Comparison of ENCODE assay signal across 8 mouse cellular contexts in the genomic region with DNA sequence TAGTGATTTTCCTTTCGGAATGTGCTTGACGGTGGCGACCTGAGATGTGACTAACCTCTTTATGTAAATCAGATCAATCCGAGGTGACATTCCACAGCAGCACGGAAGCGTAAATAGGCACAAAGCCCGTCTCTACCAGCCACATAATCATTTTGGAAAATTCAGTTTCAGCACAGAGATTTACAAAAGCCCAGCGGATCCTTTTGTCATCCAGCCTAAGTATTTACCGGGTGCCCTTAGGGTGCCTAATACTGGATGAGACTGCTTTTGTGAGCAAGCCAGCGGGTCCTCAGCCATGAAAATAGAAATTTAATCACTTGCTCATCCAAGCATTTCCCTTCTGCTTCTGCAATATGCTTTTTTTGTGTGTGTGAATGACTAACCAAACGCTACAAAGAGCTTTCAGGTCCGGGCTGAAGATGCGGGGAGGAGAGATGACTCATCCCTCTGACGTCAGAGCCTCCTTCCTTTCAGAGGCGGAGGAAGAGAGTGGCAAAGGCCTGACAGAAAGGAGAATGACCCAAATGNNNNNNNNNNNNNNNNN.
DNase-seq lines count a peak whose midpoint lies in the region; ATAC-seq lines count a peak whose summit lies in the region.

No protein-coding gene starts in this region.

- H3K27me3 ChIP-seq in midbrain, embryonic 13.5 days = 0 out of 2 replicates have a peak, but pooled peaks cover 4% of the 10 kb centered on the region
- H3K27me3 ChIP-seq in stomach, embryonic 15.5 days (replicated peaks) = no peaks in the 10 kb centered on the region

- H3K4me2 ChIP-seq in midbrain, embryonic 13.5 days (replicated peaks) = peak overlapping the region; percentile 58
- peak overlapping the region; percentile 54 for H3K4me2 ChIP-seq in stomach, embryonic 15.5 days

- no peaks in the 10 kb centered on the region for H3K9me3 ChIP-seq in midbrain, embryonic 13.5 days
- H3K9me3 ChIP-seq in stomach, embryonic 15.5 days = no peaks in the 10 kb centered on the region

- intact Hi-C loops in left cerebral cortex, postnatal 4 days (cut with DNase I) = no loop called here

- peak; percentile 96 for ATAC-seq in midbrain, embryonic 13.5 days
- peak; percentile 43; the same call in 1 of the 2 replicates for ATAC-seq in stomach, embryonic 15.5 days (ENCODE audit: insufficient read depth, low FRiP score, low read depth)

- peaks cover 14% of the 10 kb centered on the region; the same call in 1 of the 2 replicates for H3K4me1 ChIP-seq in midbrain, embryonic 13.5 days (replicated peaks)
- no peaks in the 10 kb centered on the region; the same call in 1 of the 2 replicates for H3K4me1 ChIP-seq in stomach, embryonic 15.5 days

- H3K4me3 ChIP-seq in midbrain, embryonic 13.5 days (replicated peaks) = peak overlapping the region; percentile 47
- H3K4me3 ChIP-seq in stomach, embryonic 15.5 days (replicated peaks) = peak overlapping the region; percentile 29

- peak overlapping the region; percentile 69 for H3K9ac ChIP-seq in midbrain, embryonic 13.5 days (replicated peaks)
- H3K9ac ChIP-seq in stomach, embryonic 15.5 days = no peak overlapping the region

- H3K27ac ChIP-seq in midbrain, embryonic 13.5 days = peak overlapping the region; percentile 91
- no peak overlapping the region for H3K27ac ChIP-seq in stomach, embryonic 15.5 days

- no peaks in the 10 kb centered on the region for H3K36me3 ChIP-seq in midbrain, embryonic 13.5 days
- no peaks in the 10 kb centered on the region for H3K36me3 ChIP-seq in stomach, embryonic 15.5 days

- under 1% methylated on average over 15 of the region's 15 CpGs for WGBS in midbrain, embryonic 13.5 days
- 11% methylated on average over 15 of the region's 15 CpGs for WGBS in stomach, embryonic 15.5 days

- DNase-seq in urinary bladder, postnatal 14 days (ENCODE audit: low spot score) = peak; percentile 69
- no peak for DNase-seq in urinary bladder, postnatal 10 days (ENCODE audit: low spot score)
- peak; percentile 82 for DNase-seq in embryo, embryonic 10.5 days (ENCODE audit: low spot score)
- DNase-seq in heart, adult 18-20 months = peak; percentile 21 to 48
- peak; percentile 27 for DNase-seq in kidney, adult 18-20 months
- peak; percentile 51 for DNase-seq in left cerebral cortex, postnatal 4 days
